Mouse (Mus musculus): ENCODE data around the gene Sorcs2.
"Not testable (repeated sequence)": the region's sequence is repeated elsewhere in the genome, so short reads cannot be mapped to it uniquely, and the experiment has no call there.

Sorcs2 gene

DNA sequence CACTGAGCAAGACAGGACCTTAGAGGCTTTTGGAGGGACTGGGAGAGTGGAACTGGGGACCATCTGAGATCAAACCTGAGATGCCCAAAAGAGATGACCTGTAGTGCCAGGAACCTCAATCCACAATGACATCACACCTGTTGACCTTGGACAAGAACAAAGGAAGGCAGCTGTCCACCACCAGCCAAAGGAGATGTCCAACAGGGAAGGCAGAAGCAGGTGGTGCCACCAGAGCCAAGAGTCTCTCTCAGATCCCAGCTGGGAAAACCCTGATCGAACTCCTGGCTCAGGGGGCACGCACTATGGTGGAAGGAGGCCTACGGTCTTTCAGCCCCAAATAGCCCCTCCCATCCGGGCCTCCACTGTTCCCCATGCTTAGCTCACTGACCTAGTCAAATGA is 6.2 kb downstream of the Sorcs2 start:
- DNase-seq (ENCODE audit: low spot score in 2 of 2): no peak

DNA sequence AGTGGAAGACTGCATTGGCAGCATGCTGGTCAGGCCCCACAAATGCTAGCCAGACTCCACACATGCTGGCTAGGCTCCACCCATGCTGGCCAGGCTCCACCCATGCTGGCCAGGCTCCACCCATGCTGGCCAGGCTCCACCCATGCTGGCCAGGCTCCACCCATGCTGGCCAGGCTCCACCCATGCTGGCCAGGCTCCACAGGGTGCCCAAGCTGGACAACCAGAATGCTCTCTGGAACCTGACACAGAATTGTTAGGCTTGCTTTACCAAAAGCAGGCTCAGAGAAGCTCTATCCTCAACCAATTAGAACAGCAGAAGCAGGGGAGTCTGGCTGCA is 7.4 kb downstream of the Sorcs2 start:
- DNase-seq (ENCODE audit: low spot score in 2 of 2): not testable (repeated sequence)

DNA sequence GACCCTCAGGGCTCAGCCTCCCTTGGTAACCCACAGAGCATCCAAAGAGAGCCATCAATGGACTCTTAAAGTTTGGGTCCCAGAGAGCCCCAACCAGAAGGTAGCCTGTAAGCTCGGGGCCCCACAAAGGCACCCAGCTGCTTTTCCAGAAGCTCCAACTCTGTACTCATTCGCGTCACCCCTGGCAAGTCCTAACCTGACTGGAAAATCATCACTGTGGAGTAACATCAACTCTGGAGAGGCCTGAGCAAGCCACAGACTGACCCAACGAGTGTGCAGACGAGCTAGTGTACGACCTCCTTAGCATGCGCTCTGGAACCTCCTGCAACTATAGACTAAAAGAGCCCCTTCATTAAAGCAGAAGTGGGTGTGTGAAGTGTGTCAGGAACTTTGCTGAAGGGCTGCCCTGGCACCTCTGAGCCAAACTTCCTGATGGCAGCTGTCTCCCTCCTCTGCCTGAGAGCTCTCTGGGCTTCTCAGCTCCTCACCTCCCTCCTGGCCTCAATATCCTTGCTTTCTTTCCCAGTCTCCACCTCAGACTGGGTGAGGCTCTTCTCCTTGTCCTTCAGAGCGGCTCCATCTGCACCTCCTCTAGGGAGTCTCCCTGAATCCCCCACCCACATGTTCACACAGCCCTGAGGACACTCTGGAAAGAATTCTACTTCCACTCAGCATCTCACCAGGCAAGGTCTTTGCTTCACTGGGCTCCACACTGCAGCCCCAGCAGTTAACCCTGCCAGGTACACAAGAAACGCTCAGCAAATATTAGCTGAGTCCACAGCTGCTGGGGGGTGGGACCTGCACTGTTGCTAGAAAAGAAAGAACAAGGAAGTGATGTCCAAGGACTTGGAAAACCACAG is 8.0 kb downstream of the Sorcs2 start:
- DNase-seq (ENCODE audit: low spot score in 2 of 2): peak; percentile 50 to 54

DNA sequence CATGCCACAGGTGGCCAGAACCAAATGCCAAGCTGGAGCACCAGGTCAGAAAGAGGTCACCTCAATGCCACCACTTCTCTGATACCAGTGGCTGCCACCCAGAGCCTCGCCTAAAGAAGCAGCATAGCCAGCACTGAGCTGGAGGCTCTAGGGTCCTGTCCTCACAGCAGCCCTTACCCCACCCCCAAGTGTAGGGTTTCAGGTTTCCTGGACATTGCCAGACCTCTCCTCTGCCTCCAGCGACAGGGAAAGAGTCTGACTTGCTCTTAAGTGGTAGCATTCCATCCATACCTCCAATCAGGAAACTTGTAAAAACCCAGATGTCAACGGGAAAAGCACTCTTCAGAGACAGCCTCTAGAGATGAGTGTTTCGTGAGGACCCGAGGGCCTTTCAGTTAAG is 12.9 kb downstream of the Sorcs2 start:
- no peak for DNase-seq (ENCODE audit: low spot score in 2 of 2)

GRCm38 (mm10) chr5:36383431-36383830 is 14.5 kb downstream of the Sorcs2 start:
- DNase-seq (ENCODE audit: low spot score in 2 of 2): no peak

GRCm38 (mm10) chr5:36382721-36383120 is 15.2 kb downstream of the Sorcs2 start:
- no peak for DNase-seq (ENCODE audit: low spot score in 2 of 2)

GRCm38 (mm10) chr5:36382134-36382693 is 15.7 kb downstream of the Sorcs2 start:
- no peak for DNase-seq (ENCODE audit: low spot score in 2 of 2)

DNA sequence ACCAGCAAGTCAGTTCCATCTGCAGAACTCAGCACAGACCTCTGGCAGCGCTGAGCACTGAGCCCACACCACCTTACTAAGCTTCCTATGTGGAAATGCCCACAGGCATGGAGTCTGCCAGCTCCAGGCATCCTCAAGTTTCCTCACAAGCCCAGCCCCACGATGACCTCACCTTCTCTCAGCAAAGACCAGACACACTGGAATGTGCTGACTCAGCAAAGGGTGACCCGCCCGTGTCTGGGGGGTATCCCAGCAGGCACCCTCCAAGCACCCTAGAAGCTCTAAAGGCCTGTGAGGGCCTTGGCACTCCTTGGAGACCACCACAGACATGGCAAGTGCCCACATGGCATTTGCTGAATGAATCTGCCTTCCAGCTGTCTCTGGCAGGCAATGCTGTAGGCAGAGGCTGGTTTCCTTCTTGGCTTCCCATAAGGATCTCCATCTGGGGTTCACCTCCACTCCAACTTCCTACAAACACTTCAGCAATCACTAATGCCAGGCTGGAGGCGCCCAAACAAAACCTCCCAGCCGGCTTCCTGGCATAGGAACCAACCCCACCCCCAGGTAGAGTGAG is 17.9 kb downstream of the Sorcs2 start:
- no peak for DNase-seq (ENCODE audit: low spot score in 2 of 2)

GRCm38 (mm10) chr5:36378370-36378738 is 19.6 kb downstream of the Sorcs2 start:
- DNase-seq (ENCODE audit: low spot score in 2 of 2): no peak

GRCm38 (mm10) chr5:36377456-36378369 is 20.2 kb downstream of the Sorcs2 start:
- DNase-seq (ENCODE audit: low spot score in 2 of 2): peak; percentile 53 to 55

DNA sequence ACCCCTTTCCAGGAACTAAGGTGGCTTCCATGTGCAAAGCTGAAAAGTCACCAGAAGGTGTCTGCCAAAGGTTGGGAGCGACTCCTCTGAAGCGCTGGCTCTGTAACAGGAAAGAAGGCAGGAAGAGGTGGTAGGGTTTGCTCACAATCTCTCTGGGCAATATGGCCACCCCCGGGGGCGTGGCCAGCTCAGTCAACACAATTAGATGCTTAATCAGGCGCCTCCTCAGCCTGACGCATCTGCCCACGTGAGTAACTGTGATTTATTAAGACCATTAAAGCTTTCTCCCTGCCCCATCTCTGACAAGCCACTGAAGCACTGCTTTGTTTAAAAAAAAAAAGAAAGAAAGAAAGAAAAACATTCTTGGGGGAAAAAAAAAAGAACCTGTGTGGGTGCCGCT is 22.1 kb downstream of the Sorcs2 start:
- no peak for DNase-seq (ENCODE audit: low spot score in 2 of 2)

DNA sequence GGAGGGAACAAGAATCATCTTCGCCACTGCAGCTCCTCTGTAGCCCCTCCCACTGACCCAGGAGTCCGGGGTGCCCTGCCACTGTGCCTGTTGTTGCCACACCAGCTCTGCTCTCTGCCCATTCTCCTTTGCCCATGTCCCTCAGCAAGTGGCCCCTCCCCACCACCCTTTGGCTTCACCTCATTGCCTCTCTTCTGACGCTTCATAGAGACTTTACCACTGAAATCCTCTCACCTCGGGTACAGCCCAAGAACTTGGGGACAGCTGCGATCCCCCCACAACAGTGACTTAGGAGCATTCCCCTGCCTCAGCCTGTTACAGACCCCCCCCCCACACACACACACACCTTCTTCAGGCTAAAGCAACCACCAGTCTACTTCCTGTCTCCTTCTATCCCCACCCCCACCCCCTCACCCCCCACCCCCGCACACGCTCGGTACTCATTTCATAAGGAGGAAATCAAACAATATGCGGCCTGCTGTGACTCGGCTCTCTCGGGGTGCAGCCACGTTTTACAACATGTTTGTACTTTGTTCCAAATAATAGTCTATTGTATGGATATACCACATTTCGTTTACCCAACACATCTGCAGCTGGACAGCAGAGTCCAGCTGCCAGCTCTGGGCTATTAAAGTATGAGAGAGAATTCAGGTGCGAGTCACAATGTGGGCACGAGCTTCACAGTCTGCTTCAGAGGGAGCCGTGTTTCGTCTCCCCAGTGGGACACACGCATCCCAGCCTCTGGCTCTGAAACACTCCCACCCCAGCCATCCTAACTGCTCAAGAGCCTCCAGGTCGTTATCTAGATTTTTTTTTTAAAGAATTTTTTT is 23.5 kb downstream of the Sorcs2 start:
- no peak for DNase-seq (ENCODE audit: low spot score in 2 of 2)

DNA sequence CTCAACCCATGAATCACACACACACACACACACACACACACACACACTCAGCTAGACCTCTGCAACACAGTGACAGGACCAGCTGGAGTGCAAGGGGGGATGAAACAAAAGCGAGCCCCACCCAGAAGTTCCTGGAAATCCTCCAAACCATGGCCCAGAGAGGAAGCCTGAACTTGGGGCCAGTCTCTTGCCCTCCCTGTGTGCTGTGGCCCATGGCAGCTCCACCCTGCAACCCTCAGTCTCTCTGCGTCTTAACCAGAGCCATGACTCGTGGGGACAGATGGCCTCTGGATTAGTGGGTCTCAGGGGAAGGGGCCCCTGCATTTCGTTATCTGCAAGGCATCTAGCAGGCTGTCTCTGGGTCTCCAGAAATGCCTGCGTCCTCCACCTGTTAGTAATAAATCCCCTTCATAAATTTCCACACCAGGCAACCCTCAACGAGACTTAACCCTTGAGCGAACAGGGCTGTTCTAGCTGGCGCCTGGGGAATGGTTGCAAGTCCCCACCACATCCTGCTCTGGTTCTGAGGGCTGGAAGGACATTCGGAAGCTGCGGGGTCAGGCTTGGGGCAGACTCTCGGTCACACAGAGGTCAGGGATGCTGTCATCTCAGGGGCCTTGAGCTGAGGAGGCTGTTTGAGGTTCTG is 24.6 kb downstream of the Sorcs2 start:
- peak; percentile 45 to 62 for DNase-seq (ENCODE audit: low spot score in 2 of 2)

- no peak for DNase-seq (ENCODE audit: low spot score in 2 of 2)
Observed at GRCm38 (mm10) chr5:36371731-36372130, 26.2 kb downstream of the Sorcs2 start.

- DNase-seq (ENCODE audit: low spot score in 2 of 2): no peak
Observed at GRCm38 (mm10) chr5:36369261-36369684, 28.7 kb downstream of the Sorcs2 start.

DNA sequence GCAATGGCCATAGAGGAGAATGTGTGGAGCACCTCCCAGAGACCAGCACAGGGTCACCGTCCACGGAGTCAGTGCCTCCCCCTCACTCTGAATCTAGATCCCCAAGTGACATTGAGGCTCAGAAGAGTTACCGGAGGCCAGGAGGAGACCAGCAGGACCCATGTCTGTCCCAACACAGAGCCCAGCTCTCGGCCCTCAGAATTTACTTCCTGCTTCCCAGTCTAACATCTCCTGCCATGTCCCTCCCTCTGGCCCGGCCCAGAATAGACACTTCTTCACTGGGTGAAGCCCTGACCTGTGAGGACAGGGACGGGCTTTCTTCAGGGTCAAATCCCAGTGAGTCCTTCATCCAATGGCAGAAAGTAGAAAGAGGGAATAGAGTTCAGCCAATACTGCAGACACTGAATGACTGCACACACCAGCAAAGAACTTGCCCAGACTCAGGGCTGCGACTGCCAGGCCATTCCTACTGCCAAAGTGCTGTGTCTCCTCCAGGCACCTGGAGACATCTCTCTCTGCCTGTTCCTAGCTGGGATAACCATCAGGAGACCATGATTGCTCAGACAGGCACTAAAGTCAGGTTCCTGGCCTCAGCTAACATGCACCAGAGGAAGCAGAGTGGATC is 29.3 kb downstream of the Sorcs2 start:
- no peak for DNase-seq (ENCODE audit: low spot score in 2 of 2)

- DNase-seq (ENCODE audit: low spot score in 2 of 2): no peak
Observed at GRCm38 (mm10) chr5:36367911-36368310, 30.0 kb downstream of the Sorcs2 start.

DNA sequence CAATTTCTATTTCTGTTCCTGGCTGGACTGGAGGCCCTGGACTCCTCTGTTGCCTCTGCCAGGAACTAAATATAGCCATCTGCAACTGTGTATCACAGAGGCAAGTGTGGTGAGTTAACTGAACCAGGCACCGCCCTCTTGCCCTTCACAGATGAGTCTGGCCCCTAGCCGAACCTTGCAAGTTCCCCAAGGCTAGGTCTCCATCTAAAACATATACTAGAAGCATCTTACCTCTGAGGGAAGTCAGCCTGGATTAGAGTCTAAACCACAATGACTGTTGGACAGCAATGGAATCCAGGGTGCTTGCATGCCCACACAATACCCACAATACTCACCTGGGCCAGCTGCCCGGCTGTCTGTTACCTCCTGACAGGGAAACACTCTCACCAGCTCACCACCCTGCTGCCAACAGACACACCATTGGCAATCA is 30.7 kb downstream of the Sorcs2 start:
- no peak for DNase-seq (ENCODE audit: low spot score in 2 of 2)

GRCm38 (mm10) chr5:36361749-36362148 is 36.2 kb downstream of the Sorcs2 start:
- DNase-seq (ENCODE audit: low spot score in 2 of 2): no peak

- DNase-seq (ENCODE audit: low spot score in 2 of 2): no peak
Observed at GRCm38 (mm10) chr5:36360343-36360742, 37.6 kb downstream of the Sorcs2 start.

All from urinary bladder, postnatal 36 days (tissue).